Mouse (Mus musculus): ENCODE data around the gene Rsl24d1. TPM values are rescaled to one million over a fixed set of nuclear protein-coding genes. Genes with fewer than 3 reads are reported as not detected.
"Not testable (repeated sequence)": the region's sequence is repeated elsewhere in the genome, so short reads cannot be mapped to it uniquely, and the experiment has no call there.

Rsl24d1 gene
- 217 and 257 TPM in 2 replicates for total RNA-seq (2017)

- ATAC-seq (replicated peaks; ENCODE audit: low read depth, poor library complexity, severe bottlenecking) = peak; percentile 95
Observed at GRCm38 (mm10) chr9:73112919-73113906, at the start of gene Rsl24d1. Rsl24d1 (plus strand) TSS chr9:73113426.

GRCm38 (mm10) chr9:73063621-73064290, 49.5 kb upstream of the Rsl24d1 start:
- ATAC-seq (replicated peaks; ENCODE audit: low read depth, poor library complexity, severe bottlenecking) = no peak

DNA sequence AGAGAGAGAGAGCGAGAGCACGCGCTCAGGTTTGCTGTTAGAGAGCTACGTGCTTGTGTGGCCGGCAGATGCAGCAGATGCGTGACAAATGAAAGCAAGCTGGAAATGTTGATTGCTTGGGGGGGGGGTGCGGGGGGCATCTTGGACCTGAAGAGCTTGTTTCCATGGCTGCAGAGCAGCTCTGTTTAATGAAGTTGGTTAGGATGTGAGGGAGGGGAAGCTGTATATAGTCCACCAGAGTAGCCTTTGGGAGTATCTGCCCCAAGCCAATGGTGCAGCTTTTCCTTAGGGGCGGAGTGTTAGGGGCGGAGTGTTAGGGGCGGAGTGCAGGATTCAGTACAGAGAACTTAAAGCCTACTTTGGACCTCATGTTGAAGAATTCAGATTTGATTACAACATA, 46.1 kb upstream of the Rsl24d1 start:
- ATAC-seq (replicated peaks; ENCODE audit: low read depth, poor library complexity, severe bottlenecking) = no peak

DNA sequence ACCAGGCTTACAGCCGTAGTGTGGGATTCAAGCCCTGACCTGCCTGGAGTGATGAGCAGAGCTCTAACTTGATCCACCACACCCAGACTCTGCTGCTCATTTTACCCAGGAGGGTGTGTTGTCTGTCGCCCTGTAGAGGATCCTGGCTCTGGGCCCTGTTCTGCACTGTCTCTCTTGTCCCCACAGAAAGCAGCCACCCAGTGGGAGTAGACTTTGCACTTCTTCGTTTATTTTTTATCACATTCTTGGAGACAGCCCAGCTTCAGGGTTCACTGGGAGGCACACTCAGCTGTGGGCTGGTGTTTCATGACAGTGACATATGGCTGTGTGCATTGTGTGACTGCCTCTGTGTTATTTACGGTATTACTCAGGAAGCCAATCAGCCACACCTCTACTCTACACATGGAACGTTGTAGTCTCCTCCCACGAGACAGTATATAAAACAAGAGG, 45.0 kb upstream of the Rsl24d1 start:
- peak; percentile 50 for ATAC-seq (replicated peaks; ENCODE audit: low read depth, poor library complexity, severe bottlenecking)

- ATAC-seq (replicated peaks; ENCODE audit: low read depth, poor library complexity, severe bottlenecking) = peak; percentile 26
Observed at GRCm38 (mm10) chr9:73068688-73069087, 44.5 kb upstream of the Rsl24d1 start.

DNA sequence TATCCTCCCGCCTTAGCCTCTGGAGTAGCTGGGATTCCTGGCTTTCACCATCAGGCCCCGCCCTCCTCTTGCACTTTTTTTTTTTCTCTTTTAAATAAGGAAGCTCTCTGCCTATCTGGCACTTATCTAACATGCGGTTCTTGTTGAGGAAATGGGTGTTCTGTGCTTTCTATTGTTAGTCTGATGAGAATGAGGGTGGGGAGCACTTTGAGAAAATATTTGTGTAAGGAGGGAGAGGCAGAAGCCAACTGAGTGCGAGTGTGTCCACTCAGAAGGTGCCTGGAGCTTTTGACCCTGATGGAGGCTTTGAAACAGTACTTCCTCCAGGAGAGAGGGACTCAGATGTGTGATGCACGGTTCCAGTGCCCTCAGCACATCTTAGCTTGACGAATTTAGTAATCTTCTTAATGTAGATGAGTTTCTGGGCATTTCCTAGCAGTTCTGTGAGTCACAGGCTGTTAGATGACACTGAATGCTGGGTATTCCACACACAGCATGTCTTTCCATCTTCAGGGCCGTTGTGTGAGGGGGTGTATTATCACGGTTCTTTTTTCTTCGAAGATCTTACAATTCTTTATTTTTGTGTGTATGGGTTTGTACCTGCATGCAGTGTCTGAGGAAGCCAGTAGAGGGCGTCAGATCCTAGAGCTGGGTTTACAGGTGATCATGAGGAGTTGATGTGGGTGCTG, 42.1 kb upstream of the Rsl24d1 start:
- peak; percentile 45 for ATAC-seq (replicated peaks; ENCODE audit: low read depth, poor library complexity, severe bottlenecking)

- peak; percentile 43 for ATAC-seq (replicated peaks; ENCODE audit: low read depth, poor library complexity, severe bottlenecking)
Observed at GRCm38 (mm10) chr9:73072426-73072825, 40.8 kb upstream of the Rsl24d1 start.

DNA sequence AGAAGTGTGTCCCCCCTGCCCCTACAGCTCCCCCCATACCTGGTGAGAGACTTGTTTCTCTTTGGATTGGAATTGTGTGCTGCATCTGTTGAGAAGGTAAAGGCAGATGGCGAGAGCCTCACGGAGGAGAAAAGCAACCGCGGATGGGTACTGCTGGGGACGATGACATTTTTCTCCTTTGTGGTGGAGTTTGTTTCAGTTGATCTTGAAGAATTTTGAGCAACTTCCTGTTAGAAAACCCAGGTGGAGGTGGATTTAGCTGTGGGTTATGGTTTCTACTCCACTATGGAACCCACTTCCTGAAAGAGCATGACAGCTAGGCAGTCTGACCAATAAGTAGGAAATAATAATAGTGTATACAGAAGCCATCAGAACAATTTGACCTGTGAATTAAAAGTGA, 40.1 kb upstream of the Rsl24d1 start:
- peak; percentile 19; the same call in 1 of the 2 replicates for ATAC-seq (replicated peaks; ENCODE audit: low read depth, poor library complexity, severe bottlenecking)

- not testable (repeated sequence) for ATAC-seq (replicated peaks; ENCODE audit: low read depth, poor library complexity, severe bottlenecking)
Observed at GRCm38 (mm10) chr9:73079349-73079748, 33.9 kb upstream of the Rsl24d1 start.

- no peak for ATAC-seq (replicated peaks; ENCODE audit: low read depth, poor library complexity, severe bottlenecking)
Observed at GRCm38 (mm10) chr9:73079801-73080325, 33.4 kb upstream of the Rsl24d1 start.

DNA sequence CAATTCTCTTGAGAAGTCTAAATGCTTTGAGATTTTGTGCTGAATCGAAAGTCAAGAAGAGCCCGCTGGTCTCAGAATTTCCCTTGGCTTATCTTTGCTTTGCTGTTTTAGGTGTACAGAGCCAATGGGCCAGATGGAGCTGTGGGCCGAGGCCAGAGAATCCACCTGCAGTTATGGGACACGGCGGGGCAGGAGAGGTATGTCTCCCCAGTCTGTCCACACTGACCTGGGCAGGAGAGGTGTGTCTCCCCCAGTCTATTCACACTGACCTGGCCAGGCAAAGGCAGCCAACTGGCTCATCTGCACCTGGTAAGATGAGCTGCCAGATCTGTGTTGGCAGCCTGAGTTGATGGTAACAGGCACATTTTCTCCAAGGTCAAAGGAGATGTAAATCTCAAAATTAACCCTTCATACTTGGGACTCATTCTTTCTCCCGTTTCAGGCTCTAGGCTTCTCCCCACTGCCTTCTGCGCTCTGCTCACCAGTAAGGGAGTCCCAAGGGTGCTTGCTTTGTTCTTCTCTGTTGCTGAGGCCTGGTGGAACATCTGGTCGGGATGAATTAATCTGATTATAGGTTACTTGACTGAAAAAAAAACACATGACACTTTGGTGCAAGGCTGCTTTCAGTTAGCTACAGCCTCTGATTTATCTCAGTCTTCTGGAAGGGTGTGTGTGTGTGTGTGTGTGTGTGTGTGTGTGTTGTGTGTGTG, 30.8 kb upstream of the Rsl24d1 start:
- no peak for ATAC-seq (replicated peaks; ENCODE audit: low read depth, poor library complexity, severe bottlenecking)

DNA sequence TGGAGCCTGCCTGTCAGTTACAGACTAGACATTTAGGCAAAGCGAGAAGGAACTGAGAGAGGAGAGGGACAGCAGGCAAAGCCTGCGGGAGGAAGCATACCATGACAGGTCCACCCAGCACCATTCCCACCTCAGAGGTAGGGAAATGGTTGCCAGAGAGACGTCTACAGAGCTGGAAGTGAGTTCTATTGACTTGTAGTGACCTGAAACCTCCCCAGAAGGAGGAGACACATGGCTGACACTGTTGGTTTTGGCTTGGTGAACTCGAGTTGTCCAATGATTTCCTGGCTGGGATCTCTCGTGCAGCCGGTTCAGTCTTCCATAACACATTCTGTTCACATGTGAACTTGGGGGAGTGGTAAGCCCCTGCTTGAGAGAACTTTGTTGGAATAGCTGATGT, 29.3 kb upstream of the Rsl24d1 start:
- no peak for ATAC-seq (replicated peaks; ENCODE audit: low read depth, poor library complexity, severe bottlenecking)

GRCm38 (mm10) chr9:73085845-73086244, 27.4 kb upstream of the Rsl24d1 start:
- peak; percentile 24 for ATAC-seq (replicated peaks; ENCODE audit: low read depth, poor library complexity, severe bottlenecking)

GRCm38 (mm10) chr9:73087121-73087520, 26.1 kb upstream of the Rsl24d1 start:
- ATAC-seq (replicated peaks; ENCODE audit: low read depth, poor library complexity, severe bottlenecking) = peak; percentile 14; the same call in 1 of the 2 replicates

GRCm38 (mm10) chr9:73087581-73087980, 25.6 kb upstream of the Rsl24d1 start:
- ATAC-seq (replicated peaks; ENCODE audit: low read depth, poor library complexity, severe bottlenecking) = no peak

GRCm38 (mm10) chr9:73089222-73089920, 23.9 kb upstream of the Rsl24d1 start:
- ATAC-seq (replicated peaks; ENCODE audit: low read depth, poor library complexity, severe bottlenecking) = peak; percentile 75

GRCm38 (mm10) chr9:73090121-73090520, 23.1 kb upstream of the Rsl24d1 start:
- no peak for ATAC-seq (replicated peaks; ENCODE audit: low read depth, poor library complexity, severe bottlenecking)

DNA sequence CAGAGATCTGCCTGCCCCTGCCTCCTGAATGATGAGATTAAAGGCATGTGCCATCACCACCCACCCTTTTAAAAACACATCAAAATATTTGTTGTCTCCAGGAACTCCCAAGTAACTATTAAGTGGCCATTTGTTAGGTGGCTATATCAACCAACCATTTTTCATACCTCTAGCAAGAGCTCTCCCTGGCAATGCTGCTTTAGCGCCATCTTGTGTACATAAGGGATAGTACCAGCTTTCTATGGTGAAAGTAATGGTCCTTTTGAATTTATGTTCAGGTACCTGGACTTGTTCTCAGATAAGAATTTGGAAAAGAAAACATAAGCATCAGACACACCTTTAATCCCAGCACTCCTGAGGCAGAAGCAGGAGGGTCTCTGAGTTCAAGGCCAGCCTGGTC, 21.5 kb upstream of the Rsl24d1 start:
- peak; percentile 48 for ATAC-seq (replicated peaks; ENCODE audit: low read depth, poor library complexity, severe bottlenecking)

GRCm38 (mm10) chr9:73094580-73094979, 18.6 kb upstream of the Rsl24d1 start:
- no peak for ATAC-seq (replicated peaks; ENCODE audit: low read depth, poor library complexity, severe bottlenecking)

Data from common myeloid progenitor, adult 5-6 weeks (primary cell).